Mouse (Mus musculus): Measurements from ENCODE around the gene Bcl7a.

DNA sequence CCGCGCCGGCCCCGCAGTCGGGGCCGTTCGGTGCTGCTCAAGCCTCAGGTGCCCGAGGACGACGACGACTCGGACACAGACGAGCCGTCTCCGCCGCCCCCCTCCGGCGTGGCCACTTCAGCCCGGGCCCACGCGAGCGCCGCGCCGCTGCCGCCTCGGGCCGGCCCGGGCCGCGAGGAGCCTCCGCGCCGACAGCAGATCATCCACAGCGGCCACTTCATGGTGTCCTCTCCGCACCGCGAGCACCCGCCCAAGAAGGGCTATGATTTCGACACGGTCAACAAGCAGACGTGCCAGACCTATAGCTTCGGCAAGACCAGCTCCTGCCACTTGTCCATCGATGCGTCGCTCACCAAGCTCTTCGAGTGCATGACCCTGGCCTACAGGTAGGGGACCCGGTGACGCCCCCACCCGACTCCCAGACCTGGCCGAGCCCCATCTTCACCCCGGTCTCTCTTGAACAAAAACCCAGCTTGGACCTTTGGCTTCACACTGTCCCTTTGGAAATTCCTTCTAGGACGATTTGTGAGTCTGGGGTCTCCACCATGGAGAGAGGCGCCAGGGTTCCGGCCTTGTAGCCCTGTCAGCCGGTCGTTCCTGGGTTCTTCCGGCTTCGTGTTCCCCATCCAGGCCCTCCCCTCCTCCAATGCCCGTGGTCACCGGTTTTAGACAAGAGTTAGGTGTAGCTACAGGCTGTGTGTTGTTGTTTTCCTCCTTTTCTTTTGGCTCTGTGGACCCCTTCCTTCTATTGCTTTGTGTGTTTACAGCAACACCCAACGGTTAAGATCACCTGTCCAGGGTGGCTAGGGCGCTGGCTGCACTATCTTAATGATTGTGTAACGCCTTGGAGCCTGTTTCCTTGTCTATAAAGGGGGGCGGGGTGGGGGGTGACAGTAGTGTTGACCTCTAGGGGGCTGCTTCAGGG, 51.6 kb downstream of the Bcl7a start:
- TF ChIP-seq POLR2A (IDR thresholded peaks at IDR 0.05; ENCODE audit: insufficient read depth, low read depth, low read length) (no peak), CTCF (IDR thresholded peaks at IDR 0.05) (peak; percentile 44), EP300 (IDR thresholded peaks at IDR 0.05; ENCODE audit: insufficient read depth, low read depth, low read length) (no peak)
